Mouse (Mus musculus) cortical plate, adult 2 months (tissue): ENCODE measurements at regions not wholly inside any gene's neighbourhood (a gene's known extent, or its start where the extent isn't known, plus 50 kb on each side); places are given as distances from the start of the nearest gene placed in this dataset.

Experiments used
- CTCF ChIP-seq: fragments of 200-500 bp; IDR thresholded peaks from 2 replicates; pipeline ENCODE4 v1.5.1; 2011; ENCODE audit warnings: mild to moderate bottlenecking, control low read depth, low read length; ENCODE audit not compliant: insufficient read depth; ENCODE audit errors: extremely low read depth
- POLR2A ChIP-seq: fragments of 200-500 bp; IDR thresholded peaks from 2 replicates; pipeline ENCODE4 v1.6.1; 2011; ENCODE audit warnings: mild to moderate bottlenecking, low read length, control low read depth; ENCODE audit not compliant: insufficient read depth; ENCODE audit errors: extremely low read depth

- no peak for TF ChIP-seq POLR2A
- no peak for TF ChIP-seq CTCF
Observed at GRCm38 (mm10) chr12:52622398-52622797, 76.8 kb upstream of the Akap6 start.
